Mouse (Mus musculus) cortical plate, adult 2 months (tissue): ENCODE data around the gene Nutf2. TPM values are rescaled to one million over a fixed set of nuclear protein-coding genes. Genes with fewer than 3 reads are reported as not detected.

ENCODE experiments used
- H3K27ac ChIP-seq: fragments of 200-500 bp; 2 replicates; pipeline ENCODE4 v1.5.1; 2012; ENCODE audit warnings: low read length, control low read depth, inconsistent platforms; ENCODE audit not compliant: insufficient read depth
- H3K4me1 ChIP-seq: fragments of 200-500 bp; 2 replicates; pipeline ENCODE4 v1.6.1; 2011; ENCODE audit warnings: low read length; ENCODE audit not compliant: control insufficient read depth, insufficient read depth
- H3K4me3 ChIP-seq: fragments of 200-500 bp; 2 replicates; pipeline ENCODE4 v1.5.1; 2011; ENCODE audit warnings: mild to moderate bottlenecking, low read length, control low read depth; ENCODE audit not compliant: insufficient read depth
- CTCF ChIP-seq: fragments of 200-500 bp; IDR thresholded peaks from 2 replicates; pipeline ENCODE4 v1.5.1; 2011; ENCODE audit warnings: mild to moderate bottlenecking, control low read depth, low read length; ENCODE audit not compliant: insufficient read depth; ENCODE audit errors: extremely low read depth
- POLR2A ChIP-seq: fragments of 200-500 bp; IDR thresholded peaks from 2 replicates; pipeline ENCODE4 v1.6.1; 2011; ENCODE audit warnings: mild to moderate bottlenecking, low read length, control low read depth; ENCODE audit not compliant: insufficient read depth; ENCODE audit errors: extremely low read depth
- polyA plus RNA-seq: library from polyadenylated mRNA; depleted of rRNA; stranded (reverse); fragments of >200 nt; gene quantifications from 2 replicates; pipeline ENCODE4 v1.2.3, GENCODE M21; 2012

Gene Nutf2
- polyA plus RNA-seq, 1 experiment = 85.1 TPM

DNA sequence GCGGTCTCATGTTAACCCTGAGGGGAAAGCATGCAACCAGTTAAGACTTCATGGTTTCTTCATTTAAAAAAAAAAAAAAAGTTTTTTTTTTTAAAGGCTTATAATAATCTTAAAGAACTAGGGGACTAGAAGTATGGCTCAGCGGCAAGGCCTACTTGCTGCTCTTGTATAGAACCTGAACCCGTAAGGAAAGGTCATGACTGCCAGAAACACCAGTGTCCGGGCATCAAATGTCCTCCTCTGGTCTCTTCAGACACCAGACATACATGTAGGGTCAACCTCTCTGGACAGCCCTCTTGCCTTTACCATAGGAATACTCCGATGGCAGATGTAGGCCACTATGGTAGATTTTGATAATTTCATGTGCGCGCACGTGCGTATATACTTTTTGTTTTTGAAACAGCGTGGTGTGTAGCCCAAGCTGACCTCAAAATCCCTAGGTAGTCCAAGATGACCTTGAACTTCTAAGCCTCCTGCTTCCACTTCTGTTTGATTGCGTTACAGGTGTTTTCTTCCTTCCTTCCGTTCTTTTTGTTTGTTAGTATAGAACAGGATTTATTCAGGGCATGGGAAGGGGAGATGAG is 8.1 kb upstream of the Nutf2 start:
- H3K27ac ChIP-seq = no peak overlapping the region

GRCm38 (mm10) chr8:105853178-105853577 is 7.2 kb upstream of the Nutf2 start, which contains the start of gene Cenpt:
Gene Cenpt, minus strand, starts transcription at chr8:105853278.
- no peak for TF ChIP-seq CTCF
- TF ChIP-seq POLR2A = no peak
- no peak within 1 kb of the TSS for H3K27ac ChIP-seq
- peaks cover 4% of the 10 kb centered on the region; the same call in 1 of the 2 replicates for H3K4me1 ChIP-seq
- no peak within 1 kb of the TSS; the same call in 1 of the 2 replicates for H3K4me3 ChIP-seq

More for the DNA sequence above, 8.1 kb upstream of the Nutf2 start:
- TF ChIP-seq CTCF (no peak), POLR2A (no peak)
- peaks cover 4% of the 10 kb centered on the region; the same call in 1 of the 2 replicates for H3K4me1 ChIP-seq
- H3K4me3 ChIP-seq = peak overlapping the region; percentile 69; the same call in 1 of the 2 replicates

GRCm38 (mm10) chr8:105854303-105854702 is 6.1 kb upstream of the Nutf2 start:
- no peak overlapping the region for H3K27ac ChIP-seq
- peaks cover 4% of the 10 kb centered on the region; the same call in 1 of the 2 replicates for H3K4me1 ChIP-seq
- H3K4me3 ChIP-seq = peak overlapping the region; percentile 62; the same call in 1 of the 2 replicates
- no peak for TF ChIP-seq CTCF
- no peak for TF ChIP-seq POLR2A

DNA sequence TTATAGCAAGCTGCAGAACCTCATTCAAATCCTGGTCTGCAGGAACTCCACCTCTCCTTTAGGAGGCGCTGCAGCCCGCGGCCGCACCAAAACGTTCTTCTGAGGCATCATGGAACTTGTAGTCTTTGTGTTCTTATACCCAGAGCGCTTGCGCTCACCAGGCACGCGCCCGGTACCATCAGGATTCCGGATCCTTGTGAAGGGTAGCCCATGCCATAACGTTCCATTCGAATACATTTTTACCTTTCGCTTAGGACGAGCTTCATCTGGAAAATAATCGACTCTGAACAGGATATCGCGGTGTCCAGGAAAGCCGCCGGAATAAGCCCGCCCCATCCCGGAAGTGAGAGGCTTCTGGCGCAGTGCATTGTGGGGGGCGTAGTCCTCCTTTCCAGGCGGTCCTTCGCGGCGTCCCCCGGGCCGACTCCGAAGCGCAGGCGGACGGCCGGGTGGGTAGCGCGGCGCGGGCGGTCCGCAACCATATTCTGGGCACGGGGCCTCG is 5.6 kb upstream of the Nutf2 start, which contains the start of gene Thap11:
Thap11 (plus strand) TSS at position 418 of the 502 bp plus-strand sequence.
- H3K4me3 ChIP-seq = peak within 1 kb of the TSS; percentile 62
- TF ChIP-seq POLR2A = no peak
- TF ChIP-seq CTCF = peak; percentile 81
- peaks cover 4% of the 10 kb centered on the region; the same call in 1 of the 2 replicates for H3K4me1 ChIP-seq
- peak within 1 kb of the TSS; percentile 82 for H3K27ac ChIP-seq

DNA sequence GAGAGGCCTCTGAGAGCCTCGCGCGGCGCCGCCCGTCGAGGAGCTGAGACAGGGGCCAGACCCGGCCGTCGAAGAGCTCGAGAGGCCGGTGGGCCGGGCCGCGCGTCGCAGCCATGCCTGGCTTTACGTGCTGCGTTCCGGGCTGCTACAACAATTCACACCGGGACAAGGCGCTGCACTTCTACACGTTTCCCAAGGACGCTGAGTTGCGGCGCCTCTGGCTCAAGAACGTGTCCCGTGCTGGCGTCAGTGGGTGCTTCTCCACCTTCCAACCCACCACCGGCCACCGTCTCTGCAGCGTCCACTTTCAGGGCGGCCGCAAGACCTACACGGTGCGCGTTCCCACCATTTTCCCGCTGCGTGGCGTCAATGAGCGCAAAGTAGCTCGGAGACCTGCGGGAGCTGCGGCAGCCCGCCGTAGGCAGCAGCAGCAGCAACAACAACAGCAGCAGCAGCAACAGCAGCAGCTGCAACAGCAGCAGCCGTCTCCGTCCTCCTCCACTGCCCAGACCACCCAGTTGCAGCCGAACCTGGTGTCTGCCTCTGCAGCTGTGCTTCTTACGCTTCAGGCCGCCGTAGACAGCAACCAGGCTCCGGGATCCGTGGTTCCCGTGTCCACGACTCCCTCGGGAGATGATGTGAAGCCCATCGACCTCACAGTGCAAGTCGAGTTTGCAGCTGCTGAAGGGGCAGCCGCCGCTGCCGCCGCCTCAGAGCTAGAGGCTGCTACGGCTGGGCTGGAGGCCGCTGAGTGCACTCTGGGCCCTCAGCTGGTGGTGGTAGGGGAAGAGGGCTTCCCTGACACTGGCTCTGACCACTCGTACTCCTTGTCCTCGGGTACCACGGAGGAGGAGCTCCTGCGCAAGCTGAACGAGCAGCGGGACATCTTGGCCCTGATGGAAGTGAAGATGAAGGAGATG is 4.9 kb upstream of the Nutf2 start:
- TF ChIP-seq CTCF (no peak), POLR2A (no peak)
- peak overlapping the region; percentile 62 for H3K4me3 ChIP-seq
- peaks cover 4% of the 10 kb centered on the region; the same call in 1 of the 2 replicates for H3K4me1 ChIP-seq
- H3K27ac ChIP-seq = peak overlapping the region; percentile 82

DNA sequence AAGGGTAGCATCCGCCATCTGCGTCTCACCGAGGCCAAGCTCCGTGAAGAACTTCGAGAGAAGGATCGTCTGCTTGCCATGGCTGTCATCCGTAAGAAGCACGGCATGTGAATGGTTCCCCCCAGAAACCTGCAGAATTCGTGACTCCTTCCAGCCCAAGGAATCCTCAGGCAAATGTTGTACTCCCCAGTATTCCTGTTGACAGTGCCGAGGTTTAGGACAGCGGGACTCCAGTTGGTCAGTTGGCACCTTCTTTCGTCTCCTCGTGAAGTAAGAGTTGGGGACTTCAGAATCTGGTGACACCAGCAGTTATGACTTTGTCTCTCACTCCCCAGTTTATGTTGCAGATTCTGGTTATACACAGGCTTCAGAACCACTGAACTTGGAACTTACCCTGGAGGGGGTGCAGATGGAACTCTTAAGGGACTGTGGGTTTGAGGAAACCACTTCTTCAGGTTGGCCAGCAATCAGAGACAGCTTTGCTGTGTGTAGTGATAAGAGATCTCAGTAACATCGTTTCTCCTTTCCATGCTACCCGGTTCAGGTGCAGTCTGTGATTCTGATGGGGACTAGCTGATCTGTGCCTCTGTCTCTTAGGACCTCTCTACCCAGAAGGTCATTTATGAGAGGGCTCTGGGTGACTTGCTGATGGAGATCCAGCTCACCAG is 4.1 kb upstream of the Nutf2 start:
- Histone ChIP-seq H3K27ac (no peak overlapping the region), H3K4me1 (peaks cover 4% of the 10 kb centered on the region; the same call in 1 of the 2 replicates), H3K4me3 (peak overlapping the region; percentile 62)
- TF ChIP-seq CTCF = no peak
- no peak for TF ChIP-seq POLR2A

- TF ChIP-seq POLR2A = no peak
- no peak for TF ChIP-seq CTCF
- H3K27ac ChIP-seq = no peak overlapping the region
- H3K4me3 ChIP-seq = no peak overlapping the region
- H3K4me1 ChIP-seq = peaks cover 7% of the 10 kb centered on the region; the same call in 1 of the 2 replicates
Observed at GRCm38 (mm10) chr8:105858495-105858894, 1.9 kb upstream of the Nutf2 start.

DNA sequence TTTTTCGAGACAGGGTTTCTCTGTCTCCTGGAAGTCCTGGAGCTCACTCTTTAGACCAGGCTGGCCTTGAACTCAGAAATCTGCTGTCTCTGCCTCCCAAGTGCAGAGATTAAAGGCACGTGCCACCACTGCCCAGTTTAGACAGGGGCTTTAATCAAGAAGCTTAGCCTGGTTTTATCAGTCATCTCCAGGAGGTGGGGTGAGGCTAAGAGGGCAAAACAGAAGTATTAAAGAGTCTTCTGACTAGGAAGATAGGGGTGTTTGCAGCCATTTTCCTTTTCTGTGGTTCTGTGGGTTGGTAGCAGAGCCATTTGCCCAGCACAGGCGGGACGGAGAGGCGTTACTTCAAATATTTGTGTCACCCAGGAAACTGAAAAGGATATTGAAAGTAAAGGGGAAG is 1.1 kb upstream of the Nutf2 start:
- Histone ChIP-seq H3K4me1 (peaks cover 6% of the 10 kb centered on the region; the same call in 1 of the 2 replicates), H3K27ac (no peak overlapping the region), H3K4me3 (no peak overlapping the region)
- no peak for TF ChIP-seq CTCF
- no peak for TF ChIP-seq POLR2A

GRCm38 (mm10) chr8:105861951-105862350 is 1.6 kb downstream of the Nutf2 start:
- peak overlapping the region; percentile 77 for H3K4me3 ChIP-seq
- no peak overlapping the region for H3K27ac ChIP-seq
- H3K4me1 ChIP-seq = peaks cover 3% of the 10 kb centered on the region; the same call in 1 of the 2 replicates
- TF ChIP-seq CTCF (peak; percentile 13; the same call in 1 of the 2 replicates), POLR2A (no peak)
